Mouse (Mus musculus) testis, adult 2 months (tissue): ENCODE data around the gene Vav2. TPM values are rescaled to one million over a fixed set of nuclear protein-coding genes. Genes with fewer than 3 reads are reported as not detected.
A peak's percentile ranks its signal among the peaks of the same experiment; 100 is the strongest.

Source experiments
- H3K27ac ChIP-seq: fragments of 200-500 bp; 2 replicates; pipeline ENCODE4 v1.5.1; 2012; ENCODE audit warnings: low read depth, low read length; ENCODE audit not compliant: control insufficient read depth, insufficient read depth
- H3K27me3 ChIP-seq: fragments of 200-500 bp; 2 replicates; pipeline ENCODE4 v1.6.1; 2012; ENCODE audit warnings: mild to moderate bottlenecking, low read length, moderate library complexity; ENCODE audit not compliant: control insufficient read depth, insufficient read depth
- H3K36me3 ChIP-seq: fragments of 200-500 bp; 2 replicates; pipeline ENCODE4 v1.6.1; 2012; ENCODE audit warnings: mild to moderate bottlenecking, low read length; ENCODE audit not compliant: control insufficient read depth, insufficient read depth
- H3K4me1 ChIP-seq: fragments of 200-500 bp; 2 replicates; pipeline ENCODE4 v1.6.1; 2012; ENCODE audit warnings: low read length; ENCODE audit not compliant: control insufficient read depth, insufficient read depth
- H3K4me3 ChIP-seq: fragments of 200-500 bp; 2 replicates; pipeline ENCODE4 v1.5.1; 2012; ENCODE audit warnings: low read depth, mild to moderate bottlenecking, low read length, moderate library complexity, mixed read lengths; ENCODE audit not compliant: control insufficient read depth
- CTCF ChIP-seq: fragments of 200-500 bp; IDR thresholded peaks from 2 replicates; pipeline ENCODE4 v1.5.1; 2012; ENCODE audit warnings: low read depth, mild to moderate bottlenecking, inconsistent platforms, low read length, moderate library complexity; ENCODE audit not compliant: control insufficient read depth, insufficient read depth, insufficient replicate concordance
- POLR2A ChIP-seq: fragments of 200-500 bp; IDR thresholded peaks from 2 replicates; pipeline ENCODE4 v1.6.1; 2012; ENCODE audit warnings: low read depth, mild to moderate bottlenecking, inconsistent platforms, low read length, moderate library complexity; ENCODE audit not compliant: control insufficient read depth
- polyA plus RNA-seq: library from polyadenylated mRNA; depleted of rRNA; stranded (reverse); fragments of >200 nt; gene quantifications from 2 replicates; pipeline ENCODE4 v1.2.3, GENCODE M21; 2012

The Vav2 gene
- polyA plus RNA-seq, 1 experiment = 35.7 TPM

DNA sequence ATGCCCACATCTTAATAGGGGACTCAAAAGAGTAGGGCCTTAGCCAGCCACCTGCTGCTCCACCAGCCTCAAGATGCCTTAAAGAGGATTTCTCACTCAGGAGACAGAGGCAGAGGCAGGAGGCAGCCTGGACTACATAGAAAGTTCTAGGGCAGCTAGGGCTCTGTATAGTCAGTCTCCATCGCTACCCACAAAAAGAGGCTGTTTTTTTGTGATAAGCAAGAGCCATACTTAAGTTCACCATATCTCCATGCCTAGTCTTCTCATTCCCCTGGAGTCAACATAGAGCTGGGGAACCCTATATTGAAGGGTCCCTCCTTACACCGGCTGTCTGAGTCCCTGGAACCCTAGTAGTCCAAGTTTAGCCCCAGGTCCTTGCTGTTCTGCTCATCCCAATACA is 43.7 kb upstream of the Vav2 start:
- Histone ChIP-seq H3K4me3 (no peak overlapping the region), H3K27me3 (no peaks in the 10 kb centered on the region), H3K4me1 (peaks cover 14% of the 10 kb centered on the region), H3K27ac (no peak overlapping the region), H3K36me3 (no peaks in the 10 kb centered on the region)
- TF ChIP-seq CTCF (no peak), POLR2A (no peak)

- no peaks in the 10 kb centered on the region for H3K27me3 ChIP-seq
- TF ChIP-seq CTCF = no peak
- TF ChIP-seq POLR2A = no peak
- H3K36me3 ChIP-seq = no peaks in the 10 kb centered on the region
- H3K27ac ChIP-seq = no peak overlapping the region
- H3K4me3 ChIP-seq = no peak overlapping the region
- peaks cover 12% of the 10 kb centered on the region for H3K4me1 ChIP-seq
Measured at GRCm38 (mm10) chr2:27469991-27470355, 43.1 kb upstream of the Vav2 start.

DNA sequence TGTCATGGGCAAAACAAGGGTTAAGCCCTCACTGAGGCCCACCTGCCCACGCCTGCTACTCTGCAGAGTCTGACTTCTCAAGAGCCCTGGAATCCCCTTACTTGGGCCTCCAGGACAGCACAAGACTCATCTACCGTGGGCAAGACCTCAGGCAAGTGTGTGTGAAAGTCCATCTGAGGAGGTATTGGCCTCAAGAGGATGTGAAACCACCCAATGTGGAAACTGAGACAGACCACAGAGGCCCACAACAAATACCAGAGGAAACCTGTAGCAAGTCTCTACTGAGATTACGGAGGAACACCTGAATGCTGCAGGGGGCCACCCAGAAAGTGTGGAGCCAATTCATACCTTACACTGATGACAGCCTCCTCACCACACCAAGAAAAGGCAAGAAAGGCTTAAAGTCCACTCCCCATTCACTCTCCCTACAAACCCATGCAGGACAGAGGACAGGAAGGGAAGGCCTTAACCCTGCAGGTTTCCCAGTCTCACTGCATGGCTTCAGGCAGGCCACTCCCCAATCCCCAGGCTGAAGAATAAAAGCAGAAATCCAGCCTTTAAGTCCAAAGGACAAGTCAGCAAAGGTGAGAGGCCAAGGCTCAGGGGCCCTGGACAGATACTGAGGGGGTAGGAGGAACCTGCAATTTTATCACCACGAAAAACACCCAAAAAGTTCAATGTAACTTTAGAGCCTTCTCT is 42.6 kb upstream of the Vav2 start:
- Histone ChIP-seq H3K4me3 (no peak overlapping the region), H3K27ac (no peak overlapping the region), H3K27me3 (no peaks in the 10 kb centered on the region), H3K36me3 (no peaks in the 10 kb centered on the region), H3K4me1 (peaks cover 7% of the 10 kb centered on the region)
- TF ChIP-seq CTCF = no peak
- no peak for TF ChIP-seq POLR2A

- Histone ChIP-seq H3K36me3 (peaks cover 5% of the 10 kb centered on the region), H3K27me3 (no peaks in the 10 kb centered on the region), H3K4me1 (peaks cover 3% of the 10 kb centered on the region; the same call in 1 of the 2 replicates), H3K27ac (no peak overlapping the region), H3K4me3 (peak overlapping the region; percentile 22)
- no peak for TF ChIP-seq POLR2A
- TF ChIP-seq CTCF = no peak
Measured at GRCm38 (mm10) chr2:27462901-27463300, 36.1 kb upstream of the Vav2 start.

- Histone ChIP-seq H3K4me1 (peaks cover 3% of the 10 kb centered on the region; the same call in 1 of the 2 replicates), H3K4me3 (no peak overlapping the region), H3K27ac (no peak overlapping the region), H3K27me3 (no peaks in the 10 kb centered on the region), H3K36me3 (peaks cover 5% of the 10 kb centered on the region)
- TF ChIP-seq CTCF = no peak
- TF ChIP-seq POLR2A = no peak
Measured at GRCm38 (mm10) chr2:27461881-27462660, 35.2 kb upstream of the Vav2 start.

- Histone ChIP-seq H3K4me3 (no peak overlapping the region), H3K27me3 (no peaks in the 10 kb centered on the region), H3K4me1 (peaks cover 3% of the 10 kb centered on the region; the same call in 1 of the 2 replicates), H3K27ac (no peak overlapping the region), H3K36me3 (peaks cover 5% of the 10 kb centered on the region)
- TF ChIP-seq POLR2A (no peak), CTCF (no peak)
Measured at GRCm38 (mm10) chr2:27460651-27461050, 33.8 kb upstream of the Vav2 start.

DNA sequence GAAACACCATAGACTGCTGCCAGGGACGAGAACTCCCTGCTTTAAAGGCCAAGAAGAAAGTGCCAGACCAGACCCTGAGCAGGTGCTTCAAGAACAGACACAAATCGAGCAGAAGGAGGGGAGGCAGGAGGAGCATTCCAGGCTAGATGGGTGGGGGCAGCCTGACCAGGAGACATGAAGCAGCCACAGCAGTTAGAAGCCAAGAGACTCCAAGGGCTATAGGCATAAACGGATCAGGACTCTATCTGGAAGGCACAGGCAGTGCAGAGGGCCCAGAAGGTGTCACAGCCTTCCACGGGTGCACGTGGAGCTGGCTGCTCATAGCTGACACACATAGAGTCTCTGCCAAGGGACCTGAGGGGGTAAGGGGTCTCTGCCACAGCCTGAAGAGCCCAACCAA is 33.3 kb upstream of the Vav2 start:
- no peak overlapping the region for H3K4me3 ChIP-seq
- H3K27me3 ChIP-seq = no peaks in the 10 kb centered on the region
- H3K27ac ChIP-seq = no peak overlapping the region
- peaks cover 5% of the 10 kb centered on the region for H3K36me3 ChIP-seq
- TF ChIP-seq POLR2A (no peak), CTCF (no peak)
- H3K4me1 ChIP-seq = peaks cover 3% of the 10 kb centered on the region; the same call in 1 of the 2 replicates
